Mouse (Mus musculus) lung, embryonic 15.5 days (tissue): Measurements from ENCODE around the gene Slamf9. TPM values are rescaled to one million over a fixed set of nuclear protein-coding genes. Genes with fewer than 3 reads are reported as not detected.

Experiments
- ATAC-seq: fragments of 200-750 bp; cut with Nextera tagmentation; 2 replicates; pipeline ENCODE4 v1.8.0; 2017; ENCODE audit warnings: moderate number of reproducible peaks, borderline replicate concordance; ENCODE audit not compliant: low FRiP score, low TSS enrichment; ENCODE audit errors: extremely low read depth
- H3K27ac ChIP-seq: fragments of 300-500 bp; sonication (generic); 2 replicates; pipeline ENCODE4 v1.5.1; 2015; ENCODE audit warnings: moderate library complexity, mild to moderate bottlenecking, inconsistent platforms
- H3K27me3 ChIP-seq: fragments of 300-500 bp; sonication (generic); 2 replicates; pipeline ENCODE4 v1.6.1; 2015; ENCODE audit warnings: inconsistent platforms
- H3K36me3 ChIP-seq: fragments of 300-500 bp; sonication (generic); 2 replicates; pipeline ENCODE4 v1.6.1; 2015; ENCODE audit warnings: inconsistent platforms
- H3K4me1 ChIP-seq: fragments of 300-500 bp; sonication (generic); 2 replicates; pipeline ENCODE4 v1.6.1; 2015; ENCODE audit warnings: inconsistent platforms
- H3K4me2 ChIP-seq: fragments of 300-500 bp; sonication (generic); 2 replicates; pipeline ENCODE4 v1.6.1; 2015; ENCODE audit warnings: inconsistent platforms, mild to moderate bottlenecking, moderate library complexity
- H3K4me3 ChIP-seq: fragments of 300-500 bp; sonication (generic); 2 replicates; pipeline ENCODE4 v1.5.1; 2015; ENCODE audit warnings: mild to moderate bottlenecking, inconsistent platforms
- H3K9ac ChIP-seq: fragments of 300-500 bp; sonication (generic); 2 replicates; pipeline ENCODE4 v1.6.1; 2015; ENCODE audit warnings: inconsistent platforms
- H3K9me3 ChIP-seq: fragments of 300-500 bp; sonication (generic); 2 replicates; pipeline ENCODE4 v1.6.1; 2016; ENCODE audit warnings: inconsistent platforms
- WGBS: fragments of 180-500 bp; shearing (Covaris S2); methylation state at CpG from one replicate; pipeline ENCODE4 v1.1.7; 2015; 5-methylcytosine and 5-hydroxymethylcytosine counted together
- polyA plus RNA-seq: library from polyadenylated mRNA; unstranded; fragments of >200 nt; fragmentation: Nextera tagmentation; extraction: Ambion mirVana; gene quantifications from 2 replicates; pipeline ENCODE4 v1.2.1, GENCODE M21; 2015

The Slamf9 gene
- polyA plus RNA-seq = 0.31 and 0.51 TPM in 2 replicates

- 36% methylated on average over 7 of the region's 7 CpGs for WGBS
- H3K27ac ChIP-seq = no peak within 1 kb of the TSS
- peak; percentile 55; the same call in 1 of the 2 replicates for ATAC-seq
- H3K36me3 ChIP-seq = no peaks in the 10 kb centered on the region
- H3K4me1 ChIP-seq = peaks cover 6% of the 10 kb centered on the region
- no peaks in the 10 kb centered on the region for H3K9me3 ChIP-seq
- no peak within 1 kb of the TSS for H3K4me3 ChIP-seq
- H3K9ac ChIP-seq = no peak within 1 kb of the TSS
- H3K4me2 ChIP-seq = no peak within 1 kb of the TSS
- H3K27me3 ChIP-seq = no peaks in the 10 kb centered on the region
Measured at GRCm38 (mm10) chr1:172475054-172475741, at the start of gene Slamf9. TSS of gene Slamf9 (plus strand) at chr1:172475358.

- Histone ChIP-seq H3K4me2 (no peak overlapping the region), H3K9me3 (no peaks in the 10 kb centered on the region), H3K27ac (no peak overlapping the region), H3K4me3 (no peak overlapping the region), H3K36me3 (no peaks in the 10 kb centered on the region), H3K4me1 (peaks cover under 1% of the 10 kb centered on the region), H3K27me3 (no peaks in the 10 kb centered on the region), H3K9ac (no peak overlapping the region)
- ATAC-seq = no peak
- 72% methylated on average over 1 of the region's 1 CpGs for WGBS
Measured at GRCm38 (mm10) chr1:172426419-172426818, 48.7 kb upstream of the Slamf9 start.

- peaks cover 14% of the 10 kb centered on the region for H3K4me1 ChIP-seq
- no peak overlapping the region for H3K4me3 ChIP-seq
- H3K36me3 ChIP-seq = no peaks in the 10 kb centered on the region
- no peak overlapping the region for H3K27ac ChIP-seq
- H3K4me2 ChIP-seq = no peak overlapping the region
- no peak for ATAC-seq
- H3K9me3 ChIP-seq = no peaks in the 10 kb centered on the region
- 89% methylated on average over 3 of the region's 3 CpGs for WGBS
- H3K9ac ChIP-seq = no peak overlapping the region
- H3K27me3 ChIP-seq = no peaks in the 10 kb centered on the region
Measured at GRCm38 (mm10) chr1:172427841-172428240, 47.3 kb upstream of the Slamf9 start.

DNA sequence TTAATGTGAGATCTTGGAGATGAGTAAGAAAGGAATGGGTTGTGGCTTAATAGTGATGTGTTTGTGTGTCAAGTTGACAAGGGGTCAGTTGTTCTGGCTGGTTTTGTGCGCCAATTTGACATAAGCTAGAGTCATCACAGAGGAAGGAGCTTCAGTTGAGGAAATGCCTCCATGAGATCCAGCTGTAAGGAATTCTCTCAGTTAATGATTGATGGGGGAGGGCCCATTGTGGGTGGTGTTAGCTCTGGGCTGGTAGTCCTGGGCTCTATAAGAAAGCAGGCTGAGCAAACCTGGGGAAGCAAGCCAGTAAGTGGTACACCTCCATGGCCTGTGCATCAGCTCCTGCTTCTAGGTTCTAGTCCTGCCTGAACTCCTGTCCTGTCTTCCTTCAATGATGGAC lies 46.5 kb upstream of the Slamf9 start:
- H3K36me3 ChIP-seq = no peaks in the 10 kb centered on the region
- no peak overlapping the region for H3K27ac ChIP-seq
- 32% methylated on average over 1 of the region's 1 CpGs for WGBS
- H3K27me3 ChIP-seq = no peaks in the 10 kb centered on the region
- H3K9ac ChIP-seq = no peak overlapping the region
- H3K4me2 ChIP-seq = no peak overlapping the region
- H3K9me3 ChIP-seq = no peaks in the 10 kb centered on the region
- H3K4me3 ChIP-seq = no peak overlapping the region
- H3K4me1 ChIP-seq = peaks cover 16% of the 10 kb centered on the region
- no peak for ATAC-seq

DNA sequence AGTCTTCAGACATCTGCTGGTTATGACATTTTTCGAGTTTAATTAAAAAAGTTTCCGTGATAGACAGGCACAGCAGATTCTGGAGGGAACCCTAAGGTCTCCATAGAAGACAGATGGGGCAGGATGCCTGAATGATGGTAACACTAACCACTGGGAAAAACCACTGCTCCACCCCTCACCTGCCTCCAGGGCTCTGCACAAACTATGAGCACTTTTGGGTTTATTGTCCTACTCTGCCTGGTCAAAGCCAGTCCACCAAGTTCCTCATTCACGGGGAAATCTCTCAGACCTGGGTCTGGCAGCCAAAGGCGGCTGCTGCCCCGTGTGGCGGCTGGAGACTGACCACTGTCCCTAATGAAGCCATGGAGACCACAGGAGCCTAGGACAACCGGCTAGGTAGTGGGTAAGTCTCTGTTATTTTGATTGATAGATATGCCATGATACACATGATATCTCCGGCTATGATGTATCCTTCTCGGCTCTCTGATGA lies 44.4 kb upstream of the Slamf9 start:
- Histone ChIP-seq H3K4me2 (no peak overlapping the region), H3K27me3 (no peaks in the 10 kb centered on the region), H3K36me3 (no peaks in the 10 kb centered on the region), H3K9me3 (no peaks in the 10 kb centered on the region), H3K27ac (no peak overlapping the region), H3K4me1 (peaks cover 16% of the 10 kb centered on the region), H3K4me3 (no peak overlapping the region), H3K9ac (no peak overlapping the region)
- WGBS = 49% methylated on average over 9 of the region's 9 CpGs
- no peak for ATAC-seq

GRCm38 (mm10) chr1:172431836-172432586 lies 43.1 kb upstream of the Slamf9 start:
- Histone ChIP-seq H3K27ac (no peak overlapping the region; the same call in 1 of the 2 replicates), H3K36me3 (no peaks in the 10 kb centered on the region), H3K4me1 (peaks cover 16% of the 10 kb centered on the region), H3K9ac (no peak overlapping the region), H3K4me2 (no peak overlapping the region), H3K4me3 (no peak overlapping the region), H3K9me3 (no peaks in the 10 kb centered on the region), H3K27me3 (no peaks in the 10 kb centered on the region)
- ATAC-seq = peak; percentile 76
- WGBS = 9% methylated on average over 4 of the region's 4 CpGs

- H3K4me1 ChIP-seq = peaks cover 16% of the 10 kb centered on the region
- H3K4me3 ChIP-seq = no peak overlapping the region
- H3K4me2 ChIP-seq = no peak overlapping the region
- H3K27ac ChIP-seq = no peak overlapping the region; the same call in 1 of the 2 replicates
- no peak for ATAC-seq
- no peaks in the 10 kb centered on the region for H3K36me3 ChIP-seq
- WGBS = 60% methylated on average over 3 of the region's 3 CpGs
- H3K27me3 ChIP-seq = no peaks in the 10 kb centered on the region
- H3K9me3 ChIP-seq = no peaks in the 10 kb centered on the region
- H3K9ac ChIP-seq = no peak overlapping the region
Measured at GRCm38 (mm10) chr1:172432587-172432955, 42.6 kb upstream of the Slamf9 start.

- Histone ChIP-seq H3K9me3 (no peaks in the 10 kb centered on the region), H3K4me2 (no peak overlapping the region), H3K27me3 (no peaks in the 10 kb centered on the region), H3K4me3 (no peak overlapping the region), H3K9ac (no peak overlapping the region), H3K27ac (no peak overlapping the region), H3K36me3 (no peaks in the 10 kb centered on the region), H3K4me1 (peaks cover 16% of the 10 kb centered on the region)
- WGBS = 55% methylated on average over 20 of the region's 20 CpGs
- ATAC-seq = no peak
Measured at GRCm38 (mm10) chr1:172433012-172433850, 41.9 kb upstream of the Slamf9 start.

- no peak overlapping the region for H3K9ac ChIP-seq
- H3K4me1 ChIP-seq = peaks cover 16% of the 10 kb centered on the region
- no peak overlapping the region for H3K4me3 ChIP-seq
- H3K27me3 ChIP-seq = no peaks in the 10 kb centered on the region
- no peaks in the 10 kb centered on the region for H3K36me3 ChIP-seq
- H3K9me3 ChIP-seq = no peaks in the 10 kb centered on the region
- ATAC-seq = no peak
- 76% methylated on average over 4 of the region's 4 CpGs for WGBS
- no peak overlapping the region for H3K4me2 ChIP-seq
- H3K27ac ChIP-seq = no peak overlapping the region
Measured at GRCm38 (mm10) chr1:172433851-172434165, 41.4 kb upstream of the Slamf9 start.

DNA sequence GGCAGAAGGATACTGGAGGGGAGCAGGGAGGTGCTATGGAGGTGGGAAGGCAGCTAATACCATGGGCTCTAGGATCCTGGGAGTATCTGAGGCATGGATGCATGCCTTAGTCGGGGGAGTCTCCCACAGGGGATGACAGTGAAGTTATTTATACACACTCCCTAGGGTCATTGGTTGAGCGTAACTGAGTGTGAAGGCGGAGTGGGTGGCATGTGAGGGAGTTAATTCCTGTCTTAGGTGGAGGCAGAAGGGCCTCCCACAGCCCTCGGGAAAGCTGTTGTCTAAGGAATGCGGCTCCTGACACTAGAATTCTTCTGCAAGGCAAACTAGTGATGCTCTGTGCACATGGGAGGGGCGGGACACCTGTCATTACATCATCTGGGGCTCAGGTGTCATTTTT lies 38.4 kb upstream of the Slamf9 start:
- WGBS = 27% methylated on average over 6 of the region's 6 CpGs
- peaks cover 11% of the 10 kb centered on the region for H3K4me1 ChIP-seq
- no peaks in the 10 kb centered on the region for H3K9me3 ChIP-seq
- H3K27me3 ChIP-seq = no peaks in the 10 kb centered on the region
- no peak overlapping the region for H3K4me2 ChIP-seq
- H3K27ac ChIP-seq = no peak overlapping the region
- no peak for ATAC-seq
- H3K4me3 ChIP-seq = no peak overlapping the region
- no peaks in the 10 kb centered on the region for H3K36me3 ChIP-seq
- H3K9ac ChIP-seq = no peak overlapping the region

GRCm38 (mm10) chr1:172438621-172439020 lies 36.5 kb upstream of the Slamf9 start:
- H3K27me3 ChIP-seq = no peaks in the 10 kb centered on the region
- no peak overlapping the region for H3K27ac ChIP-seq
- 61% methylated on average over 2 of the region's 2 CpGs for WGBS
- ATAC-seq = no peak
- H3K4me3 ChIP-seq = no peak overlapping the region
- H3K9ac ChIP-seq = no peak overlapping the region
- H3K4me2 ChIP-seq = no peak overlapping the region
- no peaks in the 10 kb centered on the region for H3K4me1 ChIP-seq
- H3K9me3 ChIP-seq = no peaks in the 10 kb centered on the region
- H3K36me3 ChIP-seq = no peaks in the 10 kb centered on the region

DNA sequence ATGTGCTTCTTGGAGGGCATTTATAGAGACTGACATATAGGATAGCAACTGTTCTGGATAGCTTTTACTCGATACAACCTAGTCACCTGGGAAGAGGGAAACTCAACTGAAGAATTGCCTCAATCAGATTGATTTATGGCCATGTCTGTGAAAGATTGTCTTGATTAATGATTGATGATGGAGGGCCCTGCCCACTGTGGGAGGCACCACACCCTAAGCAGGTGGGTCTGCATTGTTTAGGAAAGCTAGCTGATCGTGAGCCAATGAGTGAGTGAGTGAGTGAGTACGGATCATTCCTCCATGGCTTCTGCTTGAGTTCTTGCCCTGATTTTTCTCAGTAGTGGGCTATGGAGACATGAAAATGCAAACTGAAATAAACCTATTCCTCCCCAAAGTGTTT lies 34.6 kb upstream of the Slamf9 start:
- Histone ChIP-seq H3K4me1 (no peaks in the 10 kb centered on the region), H3K4me2 (no peak overlapping the region), H3K27ac (no peak overlapping the region), H3K36me3 (no peaks in the 10 kb centered on the region), H3K4me3 (no peak overlapping the region), H3K9me3 (no peaks in the 10 kb centered on the region), H3K9ac (no peak overlapping the region), H3K27me3 (no peaks in the 10 kb centered on the region)
- 77% methylated on average over 3 of the region's 3 CpGs for WGBS
- ATAC-seq = no peak
